Mouse (Mus musculus) cortical plate, adult 2 months (tissue): Measurements from ENCODE around the gene 1700001P01Rik.

Experiments used
- CTCF ChIP-seq: fragments of 200-500 bp; IDR thresholded peaks from 2 replicates; pipeline ENCODE4 v1.5.1; 2011; ENCODE audit warnings: mild to moderate bottlenecking, control low read depth, low read length; ENCODE audit not compliant: insufficient read depth; ENCODE audit errors: extremely low read depth
- POLR2A ChIP-seq: fragments of 200-500 bp; IDR thresholded peaks from 2 replicates; pipeline ENCODE4 v1.6.1; 2011; ENCODE audit warnings: mild to moderate bottlenecking, low read length, control low read depth; ENCODE audit not compliant: insufficient read depth; ENCODE audit errors: extremely low read depth

DNA sequence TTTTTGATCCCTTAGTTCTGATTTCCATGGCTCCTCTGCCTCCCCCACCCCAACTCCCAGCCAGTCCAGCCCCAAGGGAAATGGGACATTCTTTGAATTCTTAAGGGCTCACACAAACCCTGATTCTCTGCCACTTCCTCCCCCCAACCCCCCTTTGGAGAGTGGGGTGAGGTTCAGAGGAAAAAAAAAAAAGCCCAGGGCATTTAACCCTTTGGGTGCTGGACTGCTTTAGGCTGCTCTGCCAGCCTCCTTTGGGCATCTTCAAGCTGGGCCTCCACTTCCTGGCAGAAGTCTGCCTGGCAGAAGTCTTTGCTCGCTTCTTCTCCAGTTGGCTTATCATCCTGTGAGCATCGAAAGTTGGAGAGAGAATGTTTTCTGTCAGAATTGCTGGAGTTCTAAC, 32.4 kb upstream of the 1700001P01Rik start:
- TF ChIP-seq CTCF (no peak), POLR2A (no peak)
